Mouse (Mus musculus) mouse embryonic stem cell (cell line): Measurements from ENCODE around the gene Pdlim5.

Experiments
- in situ Hi-C, 2 experiments: fragments of 300-500 bp; cut with MboI; formaldehyde crosslinking; loops; 1 replicate in 1 of 2; 3 replicates in 1 of 2; pipeline ENCODE4 v1.14.3; 2019 to 2020; ENCODE audit warnings: low sequenced_read_pairs in 2 of 2, low pct_unique_long_range_greater_than_20kb in 1 of 2, mixed read lengths in 1 of 2; ENCODE audit not compliant: unreplicated experiment in 1 of 2

Pdlim5 gene

DNA sequence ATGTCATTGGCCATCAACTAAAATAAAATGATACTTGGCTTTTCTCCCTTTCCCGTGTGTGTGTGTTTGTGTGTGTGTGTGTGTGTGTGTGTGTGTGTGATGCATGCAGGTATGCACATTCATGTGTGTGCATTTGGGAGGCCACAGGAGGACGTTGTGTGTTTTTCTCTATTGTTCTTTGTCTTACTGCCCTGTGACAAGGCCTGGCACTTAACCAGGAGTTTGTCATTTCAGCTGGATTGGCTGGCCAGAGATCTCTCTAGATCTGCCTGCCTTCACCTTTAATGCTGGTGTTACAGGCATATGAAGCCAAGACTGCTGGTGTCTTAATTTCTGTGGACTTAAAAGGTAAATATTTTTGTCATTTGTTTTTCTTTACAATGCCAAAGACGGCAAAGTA lies 22.5 kb upstream of the Pdlim5 start:
- in situ Hi-C loops, result no loop called here

DNA sequence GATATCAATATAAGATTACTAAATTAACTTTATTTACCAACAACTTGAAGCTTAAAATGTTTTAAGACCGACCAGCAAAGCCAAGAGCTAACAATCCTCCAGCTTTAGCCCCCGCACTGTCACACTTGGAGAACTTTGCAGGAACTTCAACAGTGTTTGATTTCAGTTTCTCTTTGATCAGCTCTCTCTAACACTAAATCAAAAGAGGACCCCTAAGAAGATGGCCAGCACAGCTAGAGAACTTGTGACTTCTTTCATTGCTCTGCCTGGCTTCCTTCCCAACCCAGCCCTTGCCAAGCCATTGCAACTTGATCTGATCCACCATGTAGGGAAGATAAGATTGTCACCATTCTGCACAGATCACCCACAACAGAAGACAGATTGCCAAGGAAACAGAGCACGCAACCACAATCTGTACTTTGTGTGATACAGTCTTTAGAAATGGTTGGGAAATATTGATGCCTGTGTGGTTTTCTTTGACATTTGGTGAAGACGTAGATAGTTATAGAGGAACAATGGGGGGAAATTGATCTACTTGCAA lies 17.9 kb upstream of the Pdlim5 start:
- in situ Hi-C loops, result no loop called here

DNA sequence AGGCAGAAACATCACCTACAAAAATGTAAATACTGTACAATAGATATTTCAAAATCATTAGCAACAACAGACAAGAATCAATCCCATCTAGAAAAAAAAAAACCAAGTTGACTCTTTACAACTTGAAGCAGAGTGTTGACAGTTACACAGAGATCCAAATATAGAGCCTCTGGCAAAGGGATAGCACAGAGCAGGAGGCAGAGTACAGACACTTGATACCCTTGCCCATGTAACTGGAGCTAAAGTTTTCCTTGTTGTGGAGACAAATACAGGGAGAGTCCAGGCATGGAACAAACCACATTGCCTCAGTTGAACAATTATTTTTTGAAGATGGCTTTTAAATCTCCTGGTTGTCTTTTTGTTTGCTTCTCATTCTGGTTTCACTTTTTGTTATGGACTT lies 15.4 kb upstream of the Pdlim5 start:
- in situ Hi-C loops, result no loop called here

DNA sequence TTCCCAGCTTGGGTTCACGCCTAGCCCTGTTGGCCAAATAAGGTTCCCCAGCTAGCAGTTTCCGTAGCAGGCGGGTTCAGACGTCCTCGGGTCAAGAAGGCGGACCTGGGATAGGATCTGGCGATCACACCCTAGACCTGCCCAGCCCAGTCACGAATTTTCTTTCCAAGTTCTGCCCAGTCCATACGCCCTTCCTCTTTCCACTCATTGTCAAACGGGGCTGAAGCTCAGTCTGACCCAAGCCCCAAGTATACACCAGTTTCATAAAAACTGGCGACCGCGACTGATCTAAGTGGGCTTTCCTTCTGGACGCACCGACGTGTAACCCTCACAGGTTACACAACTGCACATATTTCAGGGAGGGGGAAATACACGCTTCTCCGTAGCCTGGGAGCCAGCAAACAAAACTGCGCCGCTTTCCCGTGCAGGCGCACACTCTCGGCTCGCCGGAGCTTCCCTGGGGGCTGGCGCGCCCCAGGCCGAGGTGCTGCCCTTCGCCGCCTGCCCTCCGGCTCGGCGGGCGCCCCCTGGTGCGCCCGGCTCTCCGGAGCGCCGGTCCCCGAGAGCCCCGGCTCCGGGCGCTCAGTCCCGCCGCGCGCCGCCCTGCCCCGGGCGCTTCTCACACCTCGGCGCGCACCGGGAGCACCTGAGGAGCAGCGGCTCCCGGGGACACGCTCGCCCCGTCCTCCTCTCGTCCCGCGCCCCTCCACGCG lies 544 bp downstream of the Pdlim5 start:
- in situ Hi-C loops, result no loop called here

DNA sequence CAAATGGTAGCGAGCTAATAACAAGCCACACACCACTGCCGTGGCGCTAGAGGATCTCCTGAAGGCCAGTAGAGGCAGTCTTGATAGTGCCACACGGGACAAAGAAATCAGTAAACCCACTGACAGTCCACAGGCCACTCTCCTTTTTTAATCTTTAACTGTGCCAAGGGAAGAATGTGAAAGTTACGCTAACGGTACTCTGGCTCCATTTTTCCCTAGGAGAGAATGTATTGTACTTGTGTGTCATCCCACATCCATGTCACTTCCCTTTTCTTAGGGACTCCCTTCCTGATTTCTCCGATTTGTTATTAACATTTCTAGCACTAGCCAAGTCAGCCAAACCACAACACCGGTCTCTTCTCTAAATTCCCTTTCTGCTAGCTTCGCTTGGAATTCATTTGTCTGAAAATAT lies 1.5 kb downstream of the Pdlim5 start:
- in situ Hi-C loops, result no loop called here

DNA sequence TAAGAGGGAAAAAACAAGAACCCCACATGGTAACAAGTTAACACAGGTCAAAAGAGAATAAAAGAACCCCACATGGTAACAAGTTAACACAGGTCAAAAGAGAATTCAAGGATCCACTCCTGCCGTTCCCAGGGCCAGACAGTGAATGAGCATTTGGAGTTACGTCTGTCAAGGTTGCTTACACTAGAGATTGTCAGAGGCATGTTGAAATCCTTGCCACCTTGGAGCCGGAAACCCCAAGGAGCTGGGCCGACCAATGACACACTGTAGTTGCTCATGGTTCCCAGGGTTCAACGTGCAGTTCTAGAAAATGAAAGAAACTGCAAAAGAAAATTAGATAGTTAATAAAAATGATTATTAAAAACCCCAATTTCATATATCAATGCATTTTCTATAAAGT lies 4.0 kb downstream of the Pdlim5 start:
- in situ Hi-C loops, result no loop called here

DNA sequence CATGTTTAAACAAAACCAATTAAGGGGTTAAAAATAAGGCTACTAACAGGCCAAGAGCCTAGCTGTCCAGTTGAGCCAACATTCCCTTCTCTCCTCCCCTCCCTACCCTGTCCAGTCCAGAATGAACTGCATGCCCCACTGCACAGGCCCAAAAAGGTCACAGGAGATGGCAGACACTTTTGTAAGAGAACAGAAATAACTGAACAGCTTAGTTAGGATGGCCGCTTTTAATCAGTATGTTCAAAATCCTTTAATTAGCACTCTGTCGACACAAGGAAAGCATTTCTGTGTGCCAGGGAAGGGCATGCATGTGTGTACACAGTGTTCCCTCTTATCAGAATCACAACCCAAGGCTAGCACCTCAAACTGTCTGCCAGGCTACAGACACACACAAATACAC lies 5.2 kb downstream of the Pdlim5 start:
- in situ Hi-C loops, result no loop called here

DNA sequence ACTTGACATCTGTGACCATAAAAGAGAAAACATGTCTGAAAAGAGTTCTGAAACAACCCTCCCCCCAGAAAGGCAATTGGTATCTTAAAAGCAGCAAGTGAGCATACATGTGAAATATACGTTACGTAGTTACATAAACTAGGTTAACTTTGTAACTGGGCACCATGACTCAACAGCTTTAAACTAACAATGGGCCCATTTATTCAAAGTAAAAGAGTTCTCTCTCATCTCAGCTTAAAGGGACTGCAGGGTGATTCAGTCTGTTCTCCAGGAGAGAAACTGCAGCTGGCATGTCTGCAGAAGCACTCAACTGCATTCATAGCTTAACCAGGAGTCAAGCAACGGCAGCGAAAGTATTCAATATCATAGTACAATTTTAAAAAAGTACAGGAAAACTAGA lies 7.3 kb downstream of the Pdlim5 start:
- in situ Hi-C loops, result no loop called here

DNA sequence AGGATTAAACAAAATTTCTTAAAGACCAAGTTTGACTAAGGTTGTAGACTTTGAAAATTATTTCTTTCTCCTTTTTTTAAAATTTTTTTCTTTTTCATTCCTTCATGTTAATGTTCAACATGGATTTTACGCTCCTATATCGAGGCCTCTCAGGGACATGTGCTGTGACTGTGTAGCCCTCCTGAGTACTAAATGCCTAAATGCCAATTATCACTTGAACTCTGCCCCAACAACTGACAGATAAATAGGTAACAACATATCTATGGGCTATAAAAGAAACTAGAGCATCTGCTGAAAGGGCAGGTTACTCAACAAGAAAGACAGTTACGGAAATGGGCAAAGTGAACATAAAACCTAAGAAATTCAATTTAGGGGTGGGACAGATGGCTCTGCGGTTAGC lies 9.0 kb downstream of the Pdlim5 start:
- in situ Hi-C loops, result no loop called here

DNA sequence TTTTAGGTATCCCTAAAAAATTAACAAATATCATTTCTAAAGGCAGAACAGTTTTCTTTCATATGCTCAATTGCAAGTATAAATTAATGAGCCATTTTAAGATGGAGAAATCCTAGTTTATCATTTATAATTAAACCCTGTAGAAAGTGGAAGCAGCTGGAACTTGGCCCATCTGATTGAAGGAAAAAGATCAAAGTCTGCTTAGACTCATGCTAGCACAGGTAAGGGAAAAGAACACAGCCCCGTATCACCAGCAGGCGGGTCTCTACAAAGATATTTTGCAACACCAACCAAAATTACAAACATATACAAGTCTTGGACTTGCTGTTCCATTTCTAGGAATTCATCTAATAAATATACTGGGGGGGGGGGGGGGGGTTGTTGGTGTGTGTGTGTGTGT lies 9.8 kb downstream of the Pdlim5 start:
- in situ Hi-C loops, result no loop called here

DNA sequence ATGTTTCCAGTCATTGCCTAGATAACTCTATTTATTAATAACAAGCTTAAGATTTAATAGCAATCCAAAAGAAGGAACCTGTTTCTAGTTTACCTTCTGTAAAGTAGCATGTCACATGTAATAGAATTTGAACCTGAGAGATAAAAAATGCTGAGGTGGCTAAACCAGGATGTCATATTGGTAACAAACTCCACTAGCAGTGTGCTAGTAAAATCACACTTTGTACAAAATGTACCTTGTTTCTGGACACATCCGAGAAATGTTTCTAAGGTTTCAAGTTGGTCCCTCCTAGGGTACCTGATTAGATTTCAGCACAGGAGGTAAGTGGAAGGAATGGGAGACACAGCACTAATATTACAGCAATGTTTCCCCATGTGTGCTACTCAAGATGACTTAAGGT lies 18.9 kb downstream of the Pdlim5 start:
- in situ Hi-C loops, result no loop called here

DNA sequence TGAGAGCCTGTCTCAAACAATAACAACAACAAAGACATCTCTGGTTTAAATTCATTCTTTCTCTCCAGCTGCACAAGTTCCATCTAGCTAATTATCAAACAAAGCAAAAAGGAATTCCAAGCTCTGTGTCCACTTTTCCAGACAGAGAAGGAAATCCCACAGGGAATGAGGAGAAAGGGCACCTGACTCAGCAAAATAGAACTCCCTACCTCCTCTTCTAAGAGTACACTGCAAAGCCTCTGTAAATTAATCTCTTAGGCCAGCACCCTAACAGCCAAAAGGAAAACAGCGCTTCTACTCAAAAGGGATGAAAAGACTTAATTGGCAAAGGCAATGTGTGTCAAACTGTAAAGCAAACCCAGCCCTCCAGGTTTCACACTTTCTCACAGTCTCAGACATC lies 20.4 kb downstream of the Pdlim5 start:
- in situ Hi-C loops, result no loop called here

DNA sequence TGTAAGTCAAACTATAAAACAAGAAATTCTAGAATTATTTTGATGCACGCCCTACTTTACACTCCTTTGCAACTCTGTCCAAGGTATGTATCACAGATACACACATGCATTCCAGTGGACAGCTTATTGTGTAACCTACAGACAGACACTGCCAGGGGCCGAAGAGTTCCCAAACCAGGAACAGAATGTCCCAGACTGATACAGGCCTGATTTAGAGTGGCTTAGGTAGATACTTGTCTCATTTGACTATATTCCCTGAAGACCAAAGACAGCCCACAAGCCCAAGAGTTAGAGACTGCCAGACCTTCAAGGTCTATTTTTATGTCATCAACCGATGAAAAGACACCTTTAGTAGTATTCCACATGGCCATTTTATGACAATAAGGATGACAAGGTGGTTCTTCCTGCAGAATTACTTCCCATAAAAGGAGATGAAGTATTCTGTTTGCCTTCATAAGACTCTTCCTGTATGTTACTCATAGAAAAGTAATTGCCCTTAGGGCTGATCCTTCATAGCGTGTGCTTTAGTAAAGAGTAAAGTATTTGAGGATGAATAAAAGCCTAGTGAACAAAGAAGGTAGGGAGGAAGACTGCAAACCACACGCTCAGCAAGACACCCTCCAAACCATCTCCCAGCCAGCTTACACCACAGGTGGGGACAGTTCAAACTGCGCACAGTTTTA lies 22.9 kb downstream of the Pdlim5 start:
- in situ Hi-C loops, result no loop called here

DNA sequence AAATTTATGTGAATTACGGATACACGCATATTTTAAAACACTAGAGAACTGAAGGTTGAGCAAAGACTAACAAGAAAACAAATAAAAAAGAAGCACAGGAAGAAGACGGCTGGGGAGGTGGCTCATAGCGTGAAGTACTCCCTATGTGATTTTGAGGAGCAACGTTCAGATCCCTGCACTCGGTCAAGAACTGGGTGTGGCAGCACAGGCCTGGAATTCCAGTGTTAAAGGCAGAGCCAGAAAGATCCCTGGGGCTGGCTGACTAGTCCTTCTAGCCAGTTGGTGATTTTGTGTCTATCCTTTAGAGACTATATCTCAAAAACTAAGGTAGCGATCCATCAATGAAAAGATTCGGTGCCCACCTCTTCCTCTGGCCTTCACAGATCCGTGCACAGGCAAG lies 27.1 kb downstream of the Pdlim5 start:
- in situ Hi-C loops, result no loop called here

DNA sequence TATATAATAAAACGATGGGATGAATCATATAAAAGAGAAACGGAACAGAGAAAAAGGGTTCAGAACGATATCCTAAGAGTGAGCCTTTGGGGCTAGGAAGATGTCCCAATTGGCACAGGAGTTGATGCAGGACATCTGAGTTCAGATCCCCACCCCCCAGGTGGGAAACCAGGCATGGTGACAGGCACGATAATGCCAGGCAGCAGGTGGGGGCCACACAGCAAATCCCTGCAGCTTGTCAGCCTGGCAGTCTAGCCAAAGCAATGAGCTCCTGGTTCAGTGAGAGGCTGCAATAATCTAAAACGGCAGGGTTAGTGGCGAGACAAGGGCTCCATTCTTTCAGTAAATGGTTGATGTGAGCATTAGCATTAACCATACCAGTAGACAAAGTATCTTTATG lies 33.4 kb downstream of the Pdlim5 start:
- in situ Hi-C loops, result no loop called here

DNA sequence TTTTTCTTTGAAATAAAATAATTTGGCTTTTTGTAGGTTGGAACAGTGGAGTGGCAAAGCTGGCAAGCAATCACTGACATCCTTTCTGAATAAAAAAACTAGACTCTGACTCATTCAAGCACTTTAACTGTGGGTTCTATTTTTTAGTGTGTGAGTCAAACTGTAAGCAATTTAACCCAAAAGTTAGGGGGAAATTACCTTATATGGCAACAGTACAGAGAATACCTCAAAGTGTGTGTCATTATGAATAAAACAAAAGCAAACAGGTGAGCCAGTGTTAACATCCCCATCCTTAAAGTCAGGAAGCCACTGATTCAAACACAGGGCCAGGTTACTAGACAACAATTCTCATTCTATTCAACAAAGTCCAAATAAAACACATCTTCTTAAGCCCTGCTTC lies 36.5 kb downstream of the Pdlim5 start:
- in situ Hi-C loops, result no loop called here

DNA sequence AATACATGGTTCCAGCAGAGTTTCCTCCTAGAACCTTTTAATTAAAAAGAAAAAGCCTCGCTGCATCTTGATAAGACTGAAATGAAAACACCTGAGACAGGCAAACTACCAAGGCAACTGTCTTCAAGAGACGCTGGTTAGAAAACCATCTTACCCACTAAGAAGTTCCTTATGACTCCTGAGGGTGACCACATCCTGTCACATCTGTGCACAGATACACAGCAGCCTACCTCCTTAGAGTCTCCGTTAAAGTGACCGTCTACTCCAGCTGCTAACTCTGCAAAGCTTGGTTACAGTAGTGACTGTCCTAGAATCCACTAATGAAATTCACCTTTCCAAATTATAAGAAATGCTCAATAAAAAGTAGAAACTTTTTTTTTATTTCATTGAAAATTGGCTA lies 38.8 kb downstream of the Pdlim5 start:
- in situ Hi-C loops, result no loop called here

DNA sequence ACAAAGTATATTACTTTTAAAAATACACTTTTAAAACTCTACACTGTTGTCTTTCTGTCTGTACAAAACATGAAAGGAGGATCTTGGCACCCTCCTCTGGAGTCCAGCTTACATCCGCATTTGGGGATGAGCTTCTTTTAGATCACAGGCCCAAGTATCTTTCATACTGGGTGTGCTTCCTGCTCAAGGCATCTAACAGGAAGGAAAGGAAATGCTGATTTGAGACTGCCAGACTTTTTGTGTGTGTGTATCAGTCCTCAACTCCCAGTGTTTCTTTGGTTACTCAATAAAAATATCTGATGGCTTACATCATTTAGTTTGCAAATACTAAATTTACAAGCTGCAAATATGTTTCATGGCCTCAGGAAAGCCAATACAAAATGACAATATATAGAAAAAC lies 42.3 kb downstream of the Pdlim5 start:
- in situ Hi-C loops, result no loop called here

DNA sequence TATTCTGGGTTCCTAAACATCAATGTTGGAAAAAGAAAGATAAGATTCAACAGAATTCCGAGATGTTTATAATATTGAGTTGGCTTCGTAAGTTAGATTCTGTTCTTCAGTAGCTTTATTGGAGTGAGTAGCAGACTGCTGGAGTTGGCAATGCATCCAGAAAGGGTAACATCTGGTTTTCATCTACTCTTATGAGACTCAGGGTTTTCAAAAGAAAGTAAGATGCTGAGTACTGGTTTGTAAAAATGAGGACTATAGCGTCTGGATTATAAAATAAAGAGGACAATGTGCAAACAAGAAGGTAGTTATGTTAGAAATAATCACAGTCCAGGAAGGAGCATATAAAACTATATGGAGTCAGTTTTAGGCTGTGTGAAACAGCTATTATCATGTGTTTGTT lies 45.0 kb downstream of the Pdlim5 start:
- in situ Hi-C loops, result no loop called here
